Mouse (Mus musculus) heart, embryonic 15.5 days (tissue): ENCODE results near the gene Casq2. TPM values are rescaled to one million over a fixed set of nuclear protein-coding genes. Genes with fewer than 3 reads are reported as not detected.
"Not testable (repeated sequence)": the region's sequence is repeated elsewhere in the genome, so short reads cannot be mapped to it uniquely, and the experiment has no call there.

Experiments used
- ATAC-seq: fragments of 200-750 bp; cut with Nextera tagmentation; replicated peaks from 2 replicates; pipeline ENCODE4 v1.8.0; 2017; ENCODE audit warnings: low read depth, moderate TSS enrichment; ENCODE audit not compliant: insufficient number of reproducible peaks, insufficient read depth, low FRiP score
- H3K27ac ChIP-seq: fragments of 300-500 bp; sonication (generic); 2 replicates; pipeline ENCODE4 v1.5.1; 2015; ENCODE audit warnings: mild to moderate bottlenecking, inconsistent platforms
- H3K27me3 ChIP-seq: fragments of 300-500 bp; sonication (generic); 2 replicates; pipeline ENCODE4 v1.6.1; 2015; ENCODE audit warnings: inconsistent platforms
- H3K36me3 ChIP-seq: fragments of 300-500 bp; sonication (generic); 2 replicates; pipeline ENCODE4 v1.6.1; 2015; ENCODE audit warnings: mild to moderate bottlenecking, inconsistent platforms
- H3K4me1 ChIP-seq: fragments of 300-500 bp; sonication (generic); replicated peaks from 2 replicates; pipeline ENCODE4 v1.6.1; 2015; ENCODE audit warnings: inconsistent platforms
- H3K4me2 ChIP-seq: fragments of 300-500 bp; sonication (generic); 2 replicates; pipeline ENCODE4 v1.6.1; 2015; ENCODE audit warnings: inconsistent platforms, mild to moderate bottlenecking, moderate library complexity
- H3K4me3 ChIP-seq: fragments of 300-500 bp; sonication (generic); 2 replicates; pipeline ENCODE4 v1.5.1; 2015; ENCODE audit warnings: mild to moderate bottlenecking, inconsistent platforms
- H3K9ac ChIP-seq: fragments of 300-500 bp; sonication (generic); 2 replicates; pipeline ENCODE4 v1.6.1; 2015; ENCODE audit warnings: mild to moderate bottlenecking, inconsistent platforms
- H3K9me3 ChIP-seq: fragments of 300-500 bp; sonication (generic); replicated peaks from 2 replicates; pipeline ENCODE4 v1.6.1; 2016; ENCODE audit warnings: inconsistent platforms
- WGBS: fragments of 180-500 bp; shearing (Covaris S2); methylation state at CpG from one replicate; pipeline ENCODE4 v1.1.7; 2015; ENCODE audit warnings: mixed read lengths; 5-methylcytosine and 5-hydroxymethylcytosine counted together
- polyA plus RNA-seq: library from polyadenylated mRNA; unstranded; fragments of >200 nt; fragmentation: Nextera tagmentation; extraction: Ambion mirVana; gene quantifications from 2 replicates; pipeline ENCODE4 v1.2.1, GENCODE M21; 2015

The Casq2 gene
- polyA plus RNA-seq, 1 experiment from 2014 or later, result 565 TPM

- ATAC-seq, result no peak
- Histone ChIP-seq H3K27me3 (no peaks in the 10 kb centered on the region), H3K4me3 (no peak overlapping the region), H3K9ac (no peak overlapping the region), H3K9me3 (no peaks in the 10 kb centered on the region), H3K4me2 (no peak overlapping the region), H3K4me1 (peaks cover 18% of the 10 kb centered on the region; the same call in 1 of the 2 replicates), H3K36me3 (peaks cover 24% of the 10 kb centered on the region), H3K27ac (no peak overlapping the region)
- 77% methylated on average over 4 of the region's 4 CpGs for WGBS
These were observed 61.0 kb downstream of the Casq2 start for GRCm38 (mm10) chr3:102147189-102147588.

- 40% methylated on average over 7 of the region's 7 CpGs for WGBS
- no peaks in the 10 kb centered on the region for H3K27me3 ChIP-seq
- peaks cover 19% of the 10 kb centered on the region for H3K4me1 ChIP-seq
- H3K4me2 ChIP-seq, result no peak overlapping the region
- no peak overlapping the region for H3K27ac ChIP-seq
- H3K9me3 ChIP-seq, result no peaks in the 10 kb centered on the region
- H3K9ac ChIP-seq, result no peak overlapping the region
- H3K36me3 ChIP-seq, result peaks cover 24% of the 10 kb centered on the region
- H3K4me3 ChIP-seq, result no peak overlapping the region
- ATAC-seq, result no peak
These were observed 63.7 kb downstream of the Casq2 start for GRCm38 (mm10) chr3:102149941-102150340.

- Histone ChIP-seq H3K36me3 (peaks cover 12% of the 10 kb centered on the region), H3K4me3 (no peak overlapping the region), H3K4me2 (no peak overlapping the region), H3K9me3 (no peaks in the 10 kb centered on the region), H3K4me1 (peaks cover 14% of the 10 kb centered on the region), H3K27me3 (no peaks in the 10 kb centered on the region), H3K27ac (no peak overlapping the region), H3K9ac (no peak overlapping the region)
- ATAC-seq, result no peak
- 69% methylated on average over 4 of the region's 4 CpGs for WGBS
These were observed 65.6 kb downstream of the Casq2 start for GRCm38 (mm10) chr3:102151850-102152249.

DNA sequence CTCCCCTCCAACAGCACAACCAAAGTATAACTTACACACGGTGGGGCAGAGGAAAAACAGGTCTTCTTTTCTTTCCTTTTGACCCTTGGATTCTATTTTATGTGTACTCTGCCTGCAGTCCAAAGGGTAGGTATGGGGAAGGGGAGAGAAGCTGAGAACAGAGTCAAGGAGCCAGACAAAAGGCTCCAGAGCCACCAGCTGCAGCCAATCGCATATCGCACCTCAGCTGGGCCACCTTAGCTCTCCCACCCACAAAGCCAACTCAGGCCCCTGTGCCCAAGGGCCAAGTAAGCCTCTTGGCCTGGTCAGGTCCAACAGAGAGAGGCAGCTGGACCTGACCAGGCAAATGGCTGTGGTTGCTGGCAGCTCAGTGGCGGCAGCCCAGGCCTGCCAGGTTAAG, 66.3 kb downstream of the Casq2 start:
- no peak for ATAC-seq
- Histone ChIP-seq H3K27me3 (no peaks in the 10 kb centered on the region), H3K27ac (0 out of 2 replicates have a peak overlapping the region, but pooled peaks have one; percentile 2), H3K36me3 (peaks cover 13% of the 10 kb centered on the region), H3K9me3 (no peaks in the 10 kb centered on the region), H3K9ac (no peak overlapping the region), H3K4me1 (peaks cover 13% of the 10 kb centered on the region), H3K4me3 (no peak overlapping the region), H3K4me2 (no peak overlapping the region)
- WGBS, result 41% methylated on average over 4 of the region's 4 CpGs

GRCm38 (mm10) chr3:102152872-102153271, 66.7 kb downstream of the Casq2 start:
- H3K4me3 ChIP-seq, result no peak overlapping the region
- H3K27me3 ChIP-seq, result no peaks in the 10 kb centered on the region
- peaks cover 17% of the 10 kb centered on the region for H3K36me3 ChIP-seq
- H3K27ac ChIP-seq, result 0 out of 2 replicates have a peak overlapping the region, but pooled peaks have one; percentile 2
- H3K9ac ChIP-seq, result no peak overlapping the region
- H3K4me1 ChIP-seq, result peaks cover 13% of the 10 kb centered on the region
- no peaks in the 10 kb centered on the region for H3K9me3 ChIP-seq
- no peak for ATAC-seq
- WGBS, result 35% methylated on average over 4 of the region's 4 CpGs
- no peak overlapping the region for H3K4me2 ChIP-seq

DNA sequence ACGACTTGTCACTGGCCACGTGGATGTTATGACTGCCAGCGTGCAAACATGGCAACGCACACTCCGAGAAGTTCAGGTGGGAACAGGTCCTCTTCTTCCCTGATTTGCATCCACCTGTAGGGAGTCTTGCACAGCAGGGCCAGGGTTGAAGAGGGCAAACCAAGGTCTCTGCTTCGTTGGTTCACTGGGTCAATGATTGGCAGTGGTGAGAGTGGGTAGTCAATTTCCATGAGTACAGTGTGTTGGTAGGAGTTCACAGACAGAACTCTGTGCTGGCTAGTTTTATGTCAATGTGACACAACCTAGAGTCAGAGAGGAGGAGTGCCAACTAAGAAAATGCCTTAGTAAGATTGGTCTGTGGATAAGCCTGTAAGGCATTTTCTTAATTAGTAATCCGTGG, 67.9 kb downstream of the Casq2 start:
- ATAC-seq, result no peak
- Histone ChIP-seq H3K4me1 (peaks cover 19% of the 10 kb centered on the region), H3K27ac (no peak overlapping the region), H3K9me3 (no peaks in the 10 kb centered on the region), H3K36me3 (peaks cover 23% of the 10 kb centered on the region), H3K4me3 (no peak overlapping the region), H3K9ac (no peak overlapping the region), H3K27me3 (no peaks in the 10 kb centered on the region), H3K4me2 (no peak overlapping the region)
- 87% methylated on average over 7 of the region's 7 CpGs for WGBS

- WGBS, result 81% methylated on average over 7 of the region's 7 CpGs
- H3K9ac ChIP-seq, result no peak overlapping the region
- H3K4me2 ChIP-seq, result no peak overlapping the region
- no peak for ATAC-seq
- no peak overlapping the region for H3K4me3 ChIP-seq
- H3K27me3 ChIP-seq, result no peaks in the 10 kb centered on the region
- no peaks in the 10 kb centered on the region for H3K9me3 ChIP-seq
- no peak overlapping the region for H3K27ac ChIP-seq
- H3K4me1 ChIP-seq, result peaks cover 21% of the 10 kb centered on the region
- peaks cover 37% of the 10 kb centered on the region for H3K36me3 ChIP-seq
These were observed 70.5 kb downstream of the Casq2 start for GRCm38 (mm10) chr3:102156737-102157136.

GRCm38 (mm10) chr3:102157652-102158051, 71.4 kb downstream of the Casq2 start:
- Histone ChIP-seq H3K9ac (no peak overlapping the region), H3K4me2 (no peak overlapping the region), H3K4me1 (peaks cover 20% of the 10 kb centered on the region), H3K4me3 (no peak overlapping the region), H3K27ac (no peak overlapping the region), H3K27me3 (no peaks in the 10 kb centered on the region), H3K9me3 (no peaks in the 10 kb centered on the region), H3K36me3 (peaks cover 46% of the 10 kb centered on the region)
- WGBS, result 82% methylated on average over 6 of the region's 6 CpGs
- no peak for ATAC-seq

GRCm38 (mm10) chr3:102158759-102159422, 72.7 kb downstream of the Casq2 start:
- no peak overlapping the region for H3K4me2 ChIP-seq
- H3K9ac ChIP-seq, result no peak overlapping the region
- ATAC-seq, result peak; percentile 23; the same call in 1 of the 2 replicates

DNA sequence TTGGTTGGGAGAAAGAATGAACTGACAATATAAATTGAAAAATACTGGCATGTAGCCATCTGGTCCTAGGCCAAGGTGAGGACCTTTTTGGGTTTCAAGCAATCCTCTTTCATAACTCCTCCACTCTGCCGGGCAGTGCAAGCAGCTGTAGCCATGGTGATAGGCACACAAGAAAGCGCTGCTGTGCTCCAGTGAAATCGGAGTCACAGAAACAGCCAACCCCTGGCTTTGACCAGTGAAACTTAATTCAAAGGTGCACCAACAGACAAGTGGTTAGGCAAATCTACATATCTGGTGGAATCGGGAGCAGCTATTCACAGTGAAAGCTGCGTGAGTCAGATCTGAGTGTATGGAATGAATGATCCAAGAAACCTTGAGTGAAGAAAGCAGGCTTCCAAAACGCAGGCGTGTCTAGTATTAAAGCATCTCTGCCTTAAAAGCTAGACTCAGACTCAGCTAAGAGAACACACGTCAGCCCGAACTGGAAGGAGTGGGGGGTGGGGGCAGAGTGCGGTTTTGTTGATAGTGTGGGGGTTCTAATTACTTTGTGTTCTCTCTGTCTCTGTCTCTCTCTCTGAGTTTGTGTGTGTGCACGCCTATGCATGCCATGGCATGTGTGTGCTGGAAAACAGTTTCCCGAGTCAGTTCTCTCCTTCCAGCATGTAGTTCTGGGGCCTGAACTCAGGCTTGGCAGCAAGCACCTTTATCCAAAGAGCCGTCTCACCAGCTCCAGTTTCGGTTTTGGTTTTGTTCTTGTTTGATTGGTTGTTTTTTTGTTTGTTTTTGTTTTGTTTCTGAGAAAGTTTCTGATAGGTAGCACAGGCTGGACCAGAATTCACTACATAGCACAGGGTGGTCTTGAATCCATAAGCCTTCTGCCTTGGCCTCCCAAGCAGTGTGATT, 73.5 kb downstream of the Casq2 start:
- WGBS, result 52% methylated on average over 14 of the region's 14 CpGs
- H3K36me3 ChIP-seq, result peaks cover 57% of the 10 kb centered on the region
- H3K27me3 ChIP-seq, result no peaks in the 10 kb centered on the region
- ATAC-seq, result peak; percentile 64
- no peaks in the 10 kb centered on the region for H3K9me3 ChIP-seq
- no peak overlapping the region for H3K27ac ChIP-seq
- H3K4me2 ChIP-seq, result no peak overlapping the region
- peaks cover 16% of the 10 kb centered on the region for H3K4me1 ChIP-seq
- no peak overlapping the region for H3K4me3 ChIP-seq
- H3K9ac ChIP-seq, result no peak overlapping the region

More at GRCm38 (mm10) chr3:102158759-102159422, 72.7 kb downstream of the Casq2 start:
- Histone ChIP-seq H3K4me1 (peaks cover 16% of the 10 kb centered on the region), H3K27ac (no peak overlapping the region; the same call in 1 of the 2 replicates), H3K9me3 (no peaks in the 10 kb centered on the region), H3K36me3 (peaks cover 57% of the 10 kb centered on the region), H3K4me3 (no peak overlapping the region), H3K27me3 (no peaks in the 10 kb centered on the region)
- WGBS, result 68% methylated on average over 14 of the region's 14 CpGs

GRCm38 (mm10) chr3:102163861-102164260, 77.6 kb downstream of the Casq2 start:
- ATAC-seq, H3K9me3 ChIP-seq, H3K4me2 ChIP-seq, H3K27ac ChIP-seq, H3K9ac ChIP-seq, H3K4me3 ChIP-seq, H3K27me3 ChIP-seq: not testable (repeated sequence)
- WGBS, result 67% methylated on average over 1 of the region's 1 CpGs
- Histone ChIP-seq H3K4me1 (peaks cover 43% of the 10 kb centered on the region), H3K36me3 (peaks cover 47% of the 10 kb centered on the region)
